Mouse (Mus musculus) small intestine, adult 2 months (tissue): ENCODE measurements around the gene Gm20388. TPM values are rescaled to one million over a fixed set of nuclear protein-coding genes. Genes with fewer than 3 reads are reported as not detected.

ENCODE experiments used
- H3K27ac ChIP-seq: fragments of 200-500 bp; 2 replicates; pipeline ENCODE4 v1.5.1; 2012; ENCODE audit warnings: low read depth, low read length, control low read depth, inconsistent platforms; ENCODE audit not compliant: insufficient read depth
- H3K27me3 ChIP-seq: fragments of 200-500 bp; 2 replicates; pipeline ENCODE4 v1.6.1; 2012; ENCODE audit warnings: mild to moderate bottlenecking, moderate library complexity, low read length, inconsistent platforms; ENCODE audit not compliant: control insufficient read depth, insufficient read depth
- H3K36me3 ChIP-seq: fragments of 200-500 bp; 2 replicates; pipeline ENCODE4 v1.6.1; 2012; ENCODE audit warnings: mild to moderate bottlenecking, low read length, control low read depth, inconsistent platforms; ENCODE audit not compliant: control insufficient read depth, insufficient read depth
- H3K4me1 ChIP-seq: fragments of 200-500 bp; 2 replicates; pipeline ENCODE4 v1.6.1; 2012; ENCODE audit warnings: low read length, inconsistent platforms, mixed read lengths; ENCODE audit not compliant: control insufficient read depth, insufficient read depth, insufficient read length
- H3K4me3 ChIP-seq: fragments of 200-500 bp; 2 replicates; pipeline ENCODE4 v1.5.1; 2012; ENCODE audit warnings: low read depth, mild to moderate bottlenecking, control low read depth, inconsistent platforms, low read length, moderate library complexity
- CTCF ChIP-seq: fragments of 200-500 bp; IDR thresholded peaks from 2 replicates; pipeline ENCODE4 v1.5.1; 2012; ENCODE audit warnings: low read depth, mild to moderate bottlenecking, control low read depth, inconsistent platforms, low read length, moderate library complexity, mixed read lengths; ENCODE audit not compliant: insufficient replicate concordance, insufficient read length; ENCODE audit errors: extremely low read depth
- POLR2A ChIP-seq: fragments of 200-500 bp; IDR thresholded peaks from 2 replicates; pipeline ENCODE4 v1.6.1; 2012; ENCODE audit warnings: low read depth, mild to moderate bottlenecking, control low read depth, inconsistent platforms, low read length, moderate library complexity
- WGBS: fragments of 180-500 bp; shearing (Covaris S2); methylation state at CpG from one replicate; pipeline ENCODE4 v1.1.7; 2018; 5-methylcytosine and 5-hydroxymethylcytosine counted together
- polyA plus RNA-seq: library from polyadenylated mRNA; depleted of rRNA; stranded (reverse); fragments of >200 nt; gene quantifications from 2 replicates; pipeline ENCODE4 v1.2.3, GENCODE M21; 2012

Gene Gm20388
- polyA plus RNA-seq, 1 experiment: 37.3 TPM

DNA sequence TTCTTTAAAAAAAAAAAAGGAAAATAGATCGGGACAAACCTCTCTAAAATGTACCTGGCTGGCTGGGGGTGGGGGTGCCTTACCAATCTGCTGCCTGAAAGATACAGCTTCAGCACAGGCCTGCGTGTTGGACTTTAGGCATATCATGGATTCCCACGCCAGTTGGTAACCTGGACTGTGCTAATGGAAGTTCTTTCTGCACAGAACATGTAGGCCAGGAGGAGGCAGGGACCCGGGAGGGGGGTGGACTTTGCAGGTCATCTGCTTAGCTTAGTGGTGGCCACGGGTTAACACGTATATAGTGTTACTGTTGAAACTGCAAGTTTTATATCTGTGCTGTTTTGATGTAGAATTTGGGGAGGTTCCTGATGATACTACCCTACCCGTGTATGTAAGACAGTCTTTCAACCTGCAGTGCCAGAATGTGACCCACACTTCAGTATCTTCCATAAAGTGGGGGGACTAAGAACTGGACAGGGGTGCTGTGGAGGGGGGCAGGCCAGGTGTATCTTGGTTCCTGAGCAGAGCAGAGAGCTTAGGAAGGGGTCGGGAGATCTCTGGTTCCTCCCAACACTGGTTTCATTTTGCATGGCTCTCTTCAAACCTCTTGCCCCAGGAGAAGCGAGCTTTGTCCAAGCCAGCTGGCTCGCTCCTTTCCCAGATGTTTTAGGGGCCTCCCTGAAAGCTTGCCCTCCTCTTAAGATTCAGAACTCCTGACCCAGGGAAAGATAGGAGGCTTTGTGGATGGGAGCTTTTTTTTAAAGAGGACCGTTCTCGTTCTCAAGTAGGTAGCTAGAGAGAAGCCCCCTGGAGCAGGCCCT lies 1209.2 kb downstream of the Gm20388 start:
- Histone ChIP-seq H3K27ac (no peak overlapping the region), H3K4me3 (no peak overlapping the region), H3K36me3 (no peaks in the 10 kb centered on the region), H3K27me3 (peaks cover 82% of the 10 kb centered on the region), H3K4me1 (peaks cover 9% of the 10 kb centered on the region; the same call in 1 of the 2 replicates)
- WGBS: 30% methylated on average over 12 of the region's 12 CpGs
- TF ChIP-seq CTCF: no peak
- TF ChIP-seq POLR2A: no peak

DNA sequence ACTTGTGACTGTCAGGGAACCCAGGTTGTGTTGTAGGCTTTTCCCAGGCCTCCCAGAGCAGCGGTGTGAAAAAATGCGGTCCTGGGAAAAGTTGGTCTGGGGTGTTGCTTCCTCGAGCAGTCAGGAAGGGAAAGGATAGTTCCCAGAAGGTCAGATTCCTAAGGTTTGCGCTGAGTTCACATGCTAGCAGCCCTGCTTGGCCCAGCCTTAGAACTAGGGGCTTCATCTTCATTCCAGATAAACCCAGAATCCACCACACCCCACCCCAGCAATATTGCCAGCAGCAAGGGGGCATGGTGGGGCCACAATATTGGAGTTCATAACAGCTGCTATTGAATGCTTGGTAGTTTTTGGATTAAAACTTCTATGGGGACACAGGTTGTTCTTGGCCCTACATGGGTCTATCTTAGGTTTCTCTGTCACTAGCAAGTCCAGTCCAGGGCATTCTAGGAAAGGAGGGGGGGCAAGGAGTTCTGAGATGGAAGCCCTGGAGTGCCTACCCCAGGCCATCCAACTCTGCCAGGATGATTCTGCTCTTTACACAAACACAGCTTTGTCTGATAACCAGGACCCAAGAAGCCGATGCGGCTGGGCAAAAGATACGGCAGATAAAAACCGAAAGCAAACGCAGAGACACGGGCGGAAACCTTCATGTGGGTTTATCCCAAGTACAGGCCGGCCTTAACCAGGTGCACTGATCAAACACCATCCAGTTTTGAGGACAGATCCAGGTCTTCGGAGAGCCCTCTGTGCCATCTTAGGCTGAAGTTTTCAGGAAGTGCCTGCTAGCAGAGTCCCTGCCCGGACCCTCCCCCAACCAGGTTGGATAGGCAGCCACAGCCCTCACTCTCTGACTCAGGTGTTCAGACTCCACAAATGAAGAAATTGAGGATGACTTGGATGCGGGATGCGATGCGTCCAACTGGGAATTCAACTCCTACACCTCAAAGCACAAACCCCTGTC lies 1210.1 kb downstream of the Gm20388 start:
- Histone ChIP-seq H3K36me3 (no peaks in the 10 kb centered on the region), H3K4me1 (peaks cover 12% of the 10 kb centered on the region), H3K27me3 (peaks cover 84% of the 10 kb centered on the region), H3K27ac (no peak overlapping the region), H3K4me3 (peak overlapping the region; percentile 12; the same call in 1 of the 2 replicates)
- WGBS: 19% methylated on average over 17 of the region's 17 CpGs
- TF ChIP-seq CTCF (no peak), POLR2A (no peak)

DNA sequence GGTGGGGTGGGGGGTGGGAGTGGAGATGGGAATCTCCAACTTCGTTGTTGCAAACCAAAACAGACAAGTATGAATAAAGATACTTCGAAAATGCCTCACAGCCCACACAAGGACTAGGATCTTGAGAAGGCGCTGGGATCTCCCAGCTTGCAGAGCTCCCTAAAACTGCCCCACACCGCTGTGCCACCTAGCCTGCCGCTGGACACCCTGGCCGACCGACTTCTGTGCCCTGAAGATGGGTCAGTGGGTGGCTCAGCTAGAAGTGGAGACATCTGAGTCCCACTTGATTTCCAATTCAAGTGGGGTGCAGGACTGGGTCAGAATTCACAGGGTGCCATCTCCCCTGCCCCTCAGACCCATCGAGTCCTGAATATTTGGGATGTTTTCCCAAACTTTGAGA lies 1211.1 kb downstream of the Gm20388 start:
- Histone ChIP-seq H3K27me3 (peaks cover 85% of the 10 kb centered on the region), H3K4me3 (no peak overlapping the region), H3K4me1 (peaks cover 7% of the 10 kb centered on the region), H3K27ac (no peak overlapping the region), H3K36me3 (no peaks in the 10 kb centered on the region)
- TF ChIP-seq CTCF (no peak), POLR2A (no peak)
- WGBS: 26% methylated on average over 8 of the region's 8 CpGs

DNA sequence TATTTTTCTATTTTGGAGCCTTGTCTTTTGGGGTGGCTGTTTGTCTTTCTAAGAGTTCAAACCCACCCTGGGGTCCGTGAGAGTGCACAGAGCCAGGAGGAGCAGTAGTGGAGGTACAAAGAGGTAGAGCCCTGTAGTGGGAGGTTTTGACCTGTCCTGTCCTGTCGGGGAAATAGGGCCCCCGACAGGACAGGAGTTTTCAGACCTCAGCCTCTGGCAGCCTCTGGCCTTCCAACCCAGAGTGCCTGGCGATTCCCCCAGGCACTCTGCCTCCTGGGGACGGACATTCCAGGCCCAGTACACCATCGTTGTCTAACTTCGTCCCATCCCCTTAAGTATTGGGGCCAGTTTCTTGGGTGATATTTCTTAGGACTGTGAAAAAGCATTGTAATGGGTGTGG lies 1211.7 kb downstream of the Gm20388 start:
- no peak for TF ChIP-seq POLR2A
- no peak for TF ChIP-seq CTCF

DNA sequence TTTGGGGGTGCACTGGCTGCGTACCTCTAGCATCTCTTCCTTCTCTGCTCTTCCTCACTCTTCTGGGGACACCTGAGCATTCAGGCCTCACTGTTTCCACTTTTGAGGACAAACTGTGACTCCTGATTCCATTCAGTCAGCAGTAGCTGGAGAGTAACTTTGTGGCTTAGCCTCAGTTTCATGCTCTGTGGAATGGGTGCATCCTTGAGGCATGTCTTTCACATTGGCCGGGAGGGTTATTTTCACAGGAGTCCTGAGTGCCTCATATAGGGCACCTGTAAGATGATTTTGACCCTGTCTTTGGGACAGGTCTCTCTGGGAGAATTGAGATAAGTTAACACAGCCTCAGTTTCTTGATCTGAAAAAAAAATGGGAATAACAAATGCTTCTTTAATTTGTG lies 1212.5 kb downstream of the Gm20388 start:
- Histone ChIP-seq H3K4me3 (no peak overlapping the region), H3K4me1 (peaks cover 3% of the 10 kb centered on the region), H3K36me3 (no peaks in the 10 kb centered on the region), H3K27me3 (peaks cover 85% of the 10 kb centered on the region), H3K27ac (no peak overlapping the region)
- TF ChIP-seq POLR2A (no peak), CTCF (no peak)
- 69% methylated on average over 2 of the region's 2 CpGs for WGBS

More for the DNA sequence above, 1211.7 kb downstream of the Gm20388 start:
- H3K27ac ChIP-seq: no peak overlapping the region
- H3K36me3 ChIP-seq: no peaks in the 10 kb centered on the region
- H3K4me3 ChIP-seq: no peak overlapping the region
- peaks cover 85% of the 10 kb centered on the region for H3K27me3 ChIP-seq
- peaks cover 3% of the 10 kb centered on the region for H3K4me1 ChIP-seq
- 25% methylated on average over 7 of the region's 7 CpGs for WGBS

DNA sequence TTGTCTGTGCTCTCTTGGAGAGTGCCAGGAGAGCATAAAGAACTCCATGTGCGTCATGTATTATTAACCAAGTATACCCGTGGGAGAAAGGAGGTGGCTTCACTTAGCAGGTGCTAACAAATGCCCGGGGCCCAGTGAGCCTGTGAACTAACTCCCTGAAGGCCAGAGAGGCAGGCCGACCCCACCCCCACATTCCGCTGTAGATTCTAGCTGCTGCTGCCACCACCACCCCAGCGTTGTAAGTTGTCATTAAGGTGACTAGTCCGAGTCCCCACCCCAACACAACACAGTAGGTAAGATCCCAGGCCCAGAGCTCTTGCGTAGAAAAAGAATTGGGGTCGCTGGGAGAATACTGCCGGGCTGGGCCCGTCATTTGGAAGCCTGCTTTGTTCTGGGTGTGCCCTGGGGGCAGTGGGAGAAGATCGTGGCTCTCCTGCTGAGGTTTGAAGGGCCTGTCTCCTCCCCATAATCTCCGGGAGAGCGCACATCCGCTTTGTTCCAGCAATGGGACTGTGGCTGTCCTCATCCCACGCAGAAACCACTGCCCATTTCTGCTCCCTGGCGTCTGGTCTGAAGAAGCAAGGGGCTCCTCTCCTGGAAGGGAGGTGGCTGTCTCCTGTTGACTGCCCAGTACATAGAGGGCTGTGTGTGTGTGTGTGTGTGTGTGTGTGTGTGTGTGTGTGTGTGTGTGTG lies 1214.1 kb downstream of the Gm20388 start:
- TF ChIP-seq POLR2A: no peak
- no peak for TF ChIP-seq CTCF
- Histone ChIP-seq H3K36me3 (no peaks in the 10 kb centered on the region), H3K27me3 (peaks cover 87% of the 10 kb centered on the region), H3K4me3 (no peak overlapping the region), H3K4me1 (peaks cover 3% of the 10 kb centered on the region), H3K27ac (no peak overlapping the region)
- WGBS: 7% methylated on average over 17 of the region's 17 CpGs
